Mouse (Mus musculus) heart, embryonic 14.5 days (tissue): ENCODE measurements around the gene Qrsl1. TPM values are rescaled to one million over a fixed set of nuclear protein-coding genes. Genes with fewer than 3 reads are reported as not detected.

ENCODE experiments used
- ATAC-seq: fragments of 200-750 bp; cut with Nextera tagmentation; 2 replicates; pipeline ENCODE4 v1.8.0; 2017; ENCODE audit warnings: low read depth, moderate TSS enrichment; ENCODE audit not compliant: insufficient number of reproducible peaks, insufficient read depth, low FRiP score
- H3K27ac ChIP-seq, 2 experiments: fragments of 200-500 bp in 1 of 2; fragments of 300-500 bp in 1 of 2; sonication (generic) in 1 of 2; replicated peaks in 1 of 2; 2 replicates each; pipeline ENCODE4 v1.5.1; 2012 to 2014; ENCODE audit warnings: low read depth in 2 of 2, low read length in 2 of 2, control low read depth in 1 of 2, mild to moderate bottlenecking in 1 of 2, mixed read lengths in 1 of 2; ENCODE audit not compliant: control insufficient read depth in 1 of 2, insufficient read depth in 1 of 2
- H3K27me3 ChIP-seq: fragments of 300-500 bp; sonication (generic); 2 replicates; pipeline ENCODE4 v1.6.1; 2014; ENCODE audit warnings: mild to moderate bottlenecking, low read length, control low read depth; ENCODE audit not compliant: control insufficient read depth, insufficient read depth
- H3K36me3 ChIP-seq: fragments of 300-500 bp; sonication (generic); 2 replicates; pipeline ENCODE4 v1.6.1; 2014; ENCODE audit warnings: mild to moderate bottlenecking, control low read depth, low read length, mixed read lengths; ENCODE audit not compliant: control insufficient read depth, insufficient read depth
- H3K4me1 ChIP-seq, 2 experiments: fragments of 200-500 bp in 1 of 2; fragments of 300-500 bp in 1 of 2; sonication (generic) in 1 of 2; 2 replicates each; pipeline ENCODE4 v1.6.1; 2012 to 2014; ENCODE audit warnings: low read length in 2 of 2, control low read depth in 1 of 2, mixed read lengths in 1 of 2; ENCODE audit not compliant: control insufficient read depth in 2 of 2, insufficient read depth in 2 of 2
- H3K4me2 ChIP-seq: fragments of 300-500 bp; sonication (generic); 2 replicates; pipeline ENCODE4 v1.6.1; 2014; ENCODE audit warnings: mild to moderate bottlenecking, low read length
- H3K4me3 ChIP-seq, 2 experiments: fragments of 200-500 bp in 1 of 2; fragments of 300-500 bp in 1 of 2; sonication (generic) in 1 of 2; 2 replicates each; pipeline ENCODE4 v1.5.1; 2012 to 2014; ENCODE audit warnings: low read length in 2 of 2, mild to moderate bottlenecking in 2 of 2, control low read depth in 1 of 2, low read depth in 1 of 2, moderate library complexity in 1 of 2; ENCODE audit not compliant: control insufficient read depth in 1 of 2, insufficient read depth in 1 of 2
- H3K9ac ChIP-seq: fragments of 300-500 bp; sonication (generic); 2 replicates; pipeline ENCODE4 v1.6.1; 2014; ENCODE audit warnings: mild to moderate bottlenecking, low read length
- H3K9me3 ChIP-seq: fragments of 300-500 bp; sonication (generic); 2 replicates; pipeline ENCODE4 v1.6.1; 2016; ENCODE audit warnings: low read length, control low read depth; ENCODE audit not compliant: control insufficient read depth
- WGBS: fragments of 180-500 bp; shearing (Covaris S2); extraction: QIAGEN DNeasy Blood & Tissue Kit; methylation state at CpG from one replicate; pipeline ENCODE4 v1.1.7; 2014; 5-methylcytosine and 5-hydroxymethylcytosine counted together
- polyA plus RNA-seq: library from polyadenylated mRNA; unstranded; fragments of >200 nt; fragmentation: Nextera tagmentation; extraction: Ambion mirVana; gene quantifications from 2 replicates; pipeline ENCODE4 v1.2.1, GENCODE M21; 2014

The Qrsl1 gene
- polyA plus RNA-seq, 1 experiment from 2014 or later, result 24.5 TPM

DNA sequence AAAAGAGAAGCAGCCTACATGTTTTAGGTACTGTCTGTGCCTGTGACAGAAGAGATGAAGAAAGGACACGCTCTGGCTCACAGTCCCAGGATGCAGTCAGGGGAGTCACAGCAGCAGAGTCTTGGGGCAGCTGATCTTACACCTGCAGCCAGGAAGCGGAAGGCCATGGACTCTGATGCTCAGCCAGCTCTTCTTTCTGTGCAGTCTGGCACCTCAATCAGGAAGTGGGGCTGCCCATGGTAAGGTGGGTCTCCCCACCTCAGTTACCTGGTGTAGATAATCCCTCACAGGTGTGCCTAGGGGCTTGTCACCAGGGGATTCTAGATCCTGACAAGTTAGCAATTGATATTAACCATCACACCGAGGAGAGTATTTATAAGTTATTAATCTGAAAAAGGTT is 21.6 kb upstream of the Qrsl1 start:
- ATAC-seq, result no peak
- no peak overlapping the region for H3K9ac ChIP-seq
- H3K9me3 ChIP-seq, result no peaks in the 10 kb centered on the region
- 90% methylated on average over 3 of the region's 3 CpGs for WGBS
- H3K4me1 ChIP-seq, result peaks cover 0 to 3% of the 10 kb centered on the region in 2 experiments; a peak in 1 of 4 replicates
- no peak overlapping the region for H3K27ac ChIP-seq
- H3K36me3 ChIP-seq, result peaks cover 17% of the 10 kb centered on the region
- H3K27me3 ChIP-seq, result no peaks in the 10 kb centered on the region
- no peak overlapping the region for H3K4me2 ChIP-seq
- H3K4me3 ChIP-seq, result no peak overlapping the region

DNA sequence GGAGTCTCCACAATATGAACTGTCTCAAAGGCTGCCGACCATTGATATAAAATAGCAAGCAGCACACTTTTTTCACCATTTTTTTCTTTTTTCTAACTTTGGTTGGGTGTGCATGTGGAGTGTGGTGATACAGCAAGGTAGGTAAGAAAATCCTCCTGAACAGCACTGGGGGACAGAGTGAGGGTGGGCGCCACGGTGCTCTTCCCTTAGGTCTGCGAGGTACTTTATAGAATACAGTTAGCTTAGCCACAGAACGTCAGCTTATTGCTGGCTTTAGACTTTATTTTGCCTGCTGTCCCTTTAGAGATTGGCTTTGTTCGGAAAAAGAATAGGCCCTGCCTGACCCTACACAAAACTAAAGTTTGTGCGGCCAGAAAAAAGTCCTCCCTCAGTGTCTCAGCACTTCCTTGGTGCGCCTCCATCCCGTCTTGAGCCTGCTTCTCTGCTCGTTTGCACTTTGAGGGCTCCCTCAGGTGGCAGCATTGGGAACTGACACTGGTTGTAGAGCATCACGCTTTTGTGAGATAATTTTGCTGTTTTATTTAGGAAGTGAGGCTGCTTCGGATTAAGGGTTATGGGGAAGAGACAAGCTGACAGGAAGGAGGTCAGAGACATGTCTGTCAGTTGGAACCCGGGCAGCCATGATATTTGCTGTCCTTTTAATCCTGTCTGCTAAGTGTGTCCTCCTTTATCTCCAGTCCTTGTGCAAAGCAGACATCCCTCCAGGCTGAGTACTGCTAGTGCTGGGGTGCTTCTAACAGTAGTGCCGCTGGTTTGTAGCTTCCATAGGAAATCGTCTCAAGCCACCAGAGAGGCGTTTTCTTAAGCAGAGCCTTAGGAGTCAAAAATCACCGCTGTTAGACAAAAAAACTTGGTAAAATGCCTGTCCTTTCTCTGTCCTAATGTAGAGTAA is 17.4 kb upstream of the Qrsl1 start:
- Histone ChIP-seq H3K27me3 (no peaks in the 10 kb centered on the region), H3K36me3 (peaks cover 11% of the 10 kb centered on the region), H3K4me3 (no peak overlapping the region), H3K9ac (no peak overlapping the region), H3K4me1 (peaks cover 7 to 9% of the 10 kb centered on the region in 2 experiments), H3K27ac (no peak overlapping the region), H3K4me2 (no peak overlapping the region), H3K9me3 (no peaks in the 10 kb centered on the region)
- WGBS, result 36% methylated on average over 17 of the region's 17 CpGs
- no peak for ATAC-seq

DNA sequence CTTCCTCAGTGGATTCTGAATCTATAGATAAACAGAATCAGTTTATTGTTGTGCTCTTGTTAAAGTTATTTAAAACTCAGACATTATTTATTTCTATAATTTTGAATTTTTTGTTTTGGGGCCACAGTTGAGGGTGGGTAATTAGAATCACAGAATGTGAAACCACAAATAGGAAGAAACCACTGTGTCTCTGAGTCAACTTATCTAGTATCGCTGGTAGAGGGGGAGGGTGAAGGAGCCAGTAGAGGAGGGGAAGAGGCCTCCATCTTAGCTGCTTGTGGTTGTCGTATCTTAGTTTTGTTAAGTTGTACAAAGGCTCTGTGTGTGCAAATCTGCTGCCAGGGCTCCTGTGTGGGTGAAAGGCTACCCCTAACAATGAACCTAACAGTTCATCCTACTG is 15.2 kb upstream of the Qrsl1 start:
- Histone ChIP-seq H3K9ac (no peak overlapping the region), H3K9me3 (no peaks in the 10 kb centered on the region), H3K27me3 (no peaks in the 10 kb centered on the region), H3K27ac (0 out of 4 replicates have a peak overlapping the region, but pooled peaks of 1 of the 2 experiments have one; percentile 6), H3K4me2 (no peak overlapping the region), H3K4me3 (no peak overlapping the region), H3K4me1 (peaks cover 7 to 9% of the 10 kb centered on the region in 2 experiments), H3K36me3 (peaks cover 6% of the 10 kb centered on the region; the same call in 1 of the 2 replicates)
- no peak for ATAC-seq
- 80% methylated on average over 2 of the region's 2 CpGs for WGBS

DNA sequence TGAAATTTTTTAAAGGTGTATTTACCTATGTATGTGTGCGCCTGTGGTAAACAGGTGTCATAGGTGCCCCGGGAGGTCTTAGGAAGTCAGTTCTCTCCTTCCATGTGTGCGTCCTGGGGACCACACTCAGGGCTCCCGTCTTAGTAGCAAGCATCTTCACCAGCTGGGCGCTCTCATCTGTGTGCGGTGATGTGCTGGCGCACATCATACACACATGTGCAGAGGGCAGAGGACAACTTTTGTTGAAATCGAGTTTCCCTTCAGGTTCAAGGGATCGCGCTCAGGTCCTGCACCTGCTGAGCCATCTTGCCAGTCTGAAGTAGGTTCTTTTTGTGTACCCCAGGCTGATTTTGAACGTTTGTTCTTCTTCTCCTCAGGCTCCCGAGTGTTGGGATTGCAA is 14.6 kb upstream of the Qrsl1 start:
- no peak overlapping the region for H3K27ac ChIP-seq
- H3K9ac ChIP-seq, result no peak overlapping the region
- H3K36me3 ChIP-seq, result peaks cover 6% of the 10 kb centered on the region; the same call in 1 of the 2 replicates
- no peak overlapping the region for H3K4me3 ChIP-seq
- ATAC-seq, result no peak
- 86% methylated on average over 12 of the region's 12 CpGs for WGBS
- no peak overlapping the region for H3K4me2 ChIP-seq
- no peaks in the 10 kb centered on the region for H3K9me3 ChIP-seq
- no peaks in the 10 kb centered on the region for H3K27me3 ChIP-seq
- peaks cover 7 to 9% of the 10 kb centered on the region in 2 experiments for H3K4me1 ChIP-seq

DNA sequence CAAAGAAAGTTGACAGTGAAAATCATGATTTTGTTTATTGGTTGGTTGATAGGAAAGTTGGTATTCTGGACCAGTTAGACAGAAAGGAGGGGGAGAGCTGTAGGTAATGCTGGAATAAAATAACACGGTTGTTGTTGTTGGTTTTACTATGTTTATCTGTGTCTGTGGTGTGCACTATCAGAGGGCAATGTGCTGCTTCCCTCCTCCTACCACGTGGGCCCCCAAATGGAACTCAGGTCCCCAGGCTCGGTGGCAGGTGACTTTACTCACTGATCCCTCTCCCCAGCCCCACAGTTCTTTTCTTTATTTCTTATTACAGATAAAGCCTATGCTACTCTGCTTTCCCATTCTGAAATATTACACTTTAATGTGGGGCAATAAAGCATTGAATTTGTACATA is 10.7 kb upstream of the Qrsl1 start:
- Histone ChIP-seq H3K4me2 (no peak overlapping the region), H3K27me3 (no peaks in the 10 kb centered on the region), H3K9ac (no peak overlapping the region), H3K36me3 (peaks cover 14% of the 10 kb centered on the region), H3K4me1 (peaks cover 3 to 5% of the 10 kb centered on the region in 2 experiments; a peak in 3 of 4 replicates), H3K9me3 (no peaks in the 10 kb centered on the region), H3K4me3 (no peak overlapping the region), H3K27ac (no peak overlapping the region)
- no peak for ATAC-seq
- 76% methylated on average over 3 of the region's 3 CpGs for WGBS

DNA sequence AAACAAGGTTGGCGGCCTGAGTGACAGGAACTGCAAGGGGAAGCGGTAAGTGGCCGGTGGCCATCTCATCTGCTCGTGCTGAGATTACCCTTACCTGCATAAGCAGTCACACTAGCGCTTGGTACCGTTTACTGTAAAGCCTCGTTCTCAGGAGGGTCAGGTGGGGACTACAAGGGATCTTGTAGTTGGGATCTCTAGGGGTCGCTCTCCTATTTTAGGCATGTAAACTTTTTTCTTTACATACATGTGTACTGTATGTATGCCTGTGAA is 9.3 kb upstream of the Qrsl1 start:
- Histone ChIP-seq H3K9me3 (no peaks in the 10 kb centered on the region), H3K4me2 (no peak overlapping the region), H3K4me3 (no peak overlapping the region), H3K9ac (no peak overlapping the region), H3K27me3 (no peaks in the 10 kb centered on the region), H3K36me3 (peaks cover 14% of the 10 kb centered on the region), H3K4me1 (no peaks in the 10 kb centered on the region), H3K27ac (no peak overlapping the region)
- WGBS, result 88% methylated on average over 8 of the region's 8 CpGs
- ATAC-seq, result no peak

DNA sequence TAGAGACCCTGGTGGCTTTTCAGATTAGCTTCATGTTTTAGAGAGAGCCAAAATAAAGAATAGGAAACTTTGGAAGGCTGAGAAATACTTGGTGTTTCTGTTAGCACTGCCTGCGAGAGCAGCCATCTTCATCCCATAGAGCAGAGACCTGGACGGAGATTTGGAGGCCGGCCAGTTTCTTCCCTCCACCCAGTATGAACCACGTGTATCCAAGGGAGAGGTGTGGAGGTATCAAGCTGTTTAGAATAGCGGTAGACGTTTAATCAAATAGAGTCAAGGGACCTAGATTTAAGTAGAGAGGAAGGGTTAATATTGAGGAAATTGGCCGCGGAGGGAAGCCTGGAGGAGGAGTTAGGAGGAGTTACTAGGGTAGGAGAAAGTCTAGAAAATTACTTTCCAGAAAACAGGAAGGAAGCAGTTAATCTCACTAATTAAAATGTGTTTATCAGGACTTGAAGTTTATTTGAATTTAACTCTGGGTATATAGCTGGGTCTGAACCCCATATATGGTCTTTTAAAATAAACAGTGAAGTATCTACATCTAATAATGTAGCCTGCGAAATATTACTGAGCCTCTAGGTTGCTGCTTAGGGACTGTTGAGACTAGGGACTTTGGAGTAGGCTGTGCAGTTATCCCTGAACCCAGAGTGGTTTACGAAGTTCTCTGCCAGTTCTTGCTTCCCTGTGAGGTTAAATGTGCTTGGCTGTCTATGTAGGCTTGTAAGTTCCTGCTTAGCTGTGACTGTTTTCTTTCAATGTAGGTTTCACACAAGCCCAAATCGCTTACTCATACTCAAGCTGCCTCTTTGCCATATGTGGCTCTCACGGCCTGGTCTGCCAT is 8.7 kb upstream of the Qrsl1 start:
- WGBS, result 81% methylated on average over 12 of the region's 12 CpGs

More for the DNA sequence above, 8.7 kb upstream of the Qrsl1 start:
- Histone ChIP-seq H3K36me3 (peaks cover 14% of the 10 kb centered on the region), H3K9me3 (no peaks in the 10 kb centered on the region), H3K9ac (no peak overlapping the region), H3K4me3 (no peak overlapping the region), H3K4me2 (no peak overlapping the region), H3K27me3 (no peaks in the 10 kb centered on the region), H3K27ac (no peak overlapping the region), H3K4me1 (no peaks in the 10 kb centered on the region)
- no peak for ATAC-seq
